ENCODE assay signal across 8 mouse cellular contexts in genomic region chr8:80807807-80808505, GRCm38 (mm10).
DNase-seq lines count a peak whose midpoint lies in the region; ATAC-seq lines count a peak whose summit lies in the region.

No protein-coding gene starts in this region.

- H3K4me2 ChIP-seq in kidney, embryonic 15.5 days = 0 out of 2 replicates have a peak overlapping the region, but pooled peaks have one; percentile 0
- no peak overlapping the region; the same call in 1 of the 2 replicates for H3K4me2 ChIP-seq in hindbrain, embryonic 14.5 days (replicated peaks)
- H3K4me2 ChIP-seq in neural tube, embryonic 11.5 days (ENCODE audit: low read depth) = no peak overlapping the region

- DNase-seq in kidney, adult 9 months = no peak
- peak; percentile 32 for DNase-seq in embryonic facial prominence, embryonic 10.5 days (ENCODE audit: low spot score)
- DNase-seq in hindbrain, embryonic 14.5 days (ENCODE audit: low spot score) = peak; percentile 58
- no peak for DNase-seq in neural tube, embryonic 11.5 days (ENCODE audit: low spot score)
- no peak for DNase-seq in MN1 (ENCODE audit: low spot score)
- DNase-seq in adrenal gland, postnatal 25 days = no peak
- no peak for DNase-seq in layer of hippocampus, postnatal 36 days

- no peaks in the 10 kb centered on the region for H3K27me3 ChIP-seq in kidney, embryonic 15.5 days
- no peaks in the 10 kb centered on the region for H3K27me3 ChIP-seq in embryonic facial prominence, embryonic 10.5 days (replicated peaks; ENCODE audit: low read depth, poor library complexity, severe bottlenecking)
- H3K27me3 ChIP-seq in hindbrain, embryonic 14.5 days (ENCODE audit: control insufficient read depth, insufficient read depth, low read length) = no peaks in the 10 kb centered on the region
- no peaks in the 10 kb centered on the region for H3K27me3 ChIP-seq in neural tube, embryonic 11.5 days (ENCODE audit: control insufficient read depth, insufficient read depth, low read length)

- H3K9me3 ChIP-seq in kidney, embryonic 15.5 days (replicated peaks) = no peaks in the 10 kb centered on the region
- H3K9me3 ChIP-seq in embryonic facial prominence, embryonic 10.5 days = no peaks in the 10 kb centered on the region
- H3K9me3 ChIP-seq in hindbrain, embryonic 14.5 days (ENCODE audit: control insufficient read depth, low read length) = no peaks in the 10 kb centered on the region
- H3K9me3 ChIP-seq in neural tube, embryonic 11.5 days (ENCODE audit: control insufficient read depth, low read length) = no peaks in the 10 kb centered on the region

- WGBS in kidney, embryonic 15.5 days = 44% methylated on average over 13 of the region's 13 CpGs
- 30% methylated on average over 13 of the region's 13 CpGs for WGBS in embryonic facial prominence, embryonic 10.5 days
- 36% methylated on average over 13 of the region's 13 CpGs for WGBS in hindbrain, embryonic 14.5 days
- WGBS in neural tube, embryonic 11.5 days = 43% methylated on average over 13 of the region's 13 CpGs

- ATAC-seq in kidney, embryonic 15.5 days (replicated peaks; ENCODE audit: low FRiP score) = no peak
- no peak for ATAC-seq in hindbrain, embryonic 14.5 days (ENCODE audit: low FRiP score)
- ATAC-seq in neural tube, embryonic 11.5 days (ENCODE audit: insufficient read depth, low FRiP score, low TSS enrichment) = 0 out of 2 replicates have a peak, but pooled peaks have one; percentile 28

- H3K4me3 ChIP-seq in kidney, embryonic 15.5 days (replicated peaks) = no peak overlapping the region
- H3K4me3 ChIP-seq in embryonic facial prominence, embryonic 10.5 days = no peak overlapping the region
- no peak overlapping the region for H3K4me3 ChIP-seq in hindbrain, embryonic 14.5 days (replicated peaks; ENCODE audit: low read length)
- no peak overlapping the region for H3K4me3 ChIP-seq in neural tube, embryonic 11.5 days (ENCODE audit: low read depth, low read length)

- peak overlapping the region; percentile 76 for H3K27ac ChIP-seq in kidney, embryonic 15.5 days
- H3K27ac ChIP-seq in embryonic facial prominence, embryonic 10.5 days (replicated peaks) = peak overlapping the region; percentile 81
- peak overlapping the region; percentile 27; the same call in 1 of the 2 replicates for H3K27ac ChIP-seq in hindbrain, embryonic 14.5 days
- H3K27ac ChIP-seq in neural tube, embryonic 11.5 days (ENCODE audit: low read depth, low read length) = peak overlapping the region; percentile 61

- no peaks in the 10 kb centered on the region for H3K36me3 ChIP-seq in kidney, embryonic 15.5 days
- H3K36me3 ChIP-seq in embryonic facial prominence, embryonic 10.5 days (replicated peaks) = 0 out of 2 replicates have a peak, but pooled peaks cover 3% of the 10 kb centered on the region
- no peaks in the 10 kb centered on the region for H3K36me3 ChIP-seq in hindbrain, embryonic 14.5 days (replicated peaks; ENCODE audit: control insufficient read depth, insufficient read depth)
- no peaks in the 10 kb centered on the region for H3K36me3 ChIP-seq in neural tube, embryonic 11.5 days (ENCODE audit: control insufficient read depth, insufficient read depth, low read length)

- H3K4me1 ChIP-seq in kidney, embryonic 15.5 days = peaks cover 44% of the 10 kb centered on the region
- peaks cover 53% of the 10 kb centered on the region for H3K4me1 ChIP-seq in embryonic facial prominence, embryonic 10.5 days
- H3K4me1 ChIP-seq in hindbrain, embryonic 14.5 days (replicated peaks; ENCODE audit: control insufficient read depth, insufficient read depth, low read length) = 0 out of 2 replicates have a peak, but pooled peaks cover 5% of the 10 kb centered on the region
- peaks cover 4% of the 10 kb centered on the region; the same call in 1 of the 2 replicates for H3K4me1 ChIP-seq in neural tube, embryonic 11.5 days (ENCODE audit: control insufficient read depth, insufficient read depth, low read length)

- no peak overlapping the region for H3K9ac ChIP-seq in kidney, embryonic 15.5 days
- no peak overlapping the region for H3K9ac ChIP-seq in hindbrain, embryonic 14.5 days
- peak overlapping the region; percentile 41 for H3K9ac ChIP-seq in neural tube, embryonic 11.5 days (ENCODE audit: low read length)

Comparison
In these comparisons a context has a peak if more than half of its experiments do, and no peak if none do; other contexts are left out.
1. H3K27ac ChIP-seq: peak in every context shown above with its lines; median percentile 81 in embryonic facial prominence, embryonic 10.5 days; 76 in kidney, embryonic 15.5 days; 61 in neural tube, embryonic 11.5 days; 27 in hindbrain, embryonic 14.5 days.
2. DNase-seq: peak in embryonic facial prominence, embryonic 10.5 days (single experiment) and hindbrain, embryonic 14.5 days (single experiment); none in kidney, adult 9 months (single experiment), neural tube, embryonic 11.5 days (single experiment), MN1 (single experiment), adrenal gland, postnatal 25 days (single experiment) and layer of hippocampus, postnatal 36 days (0 of 2).